Mouse (Mus musculus): ENCODE results near the gene Gm17581. TPM values are rescaled to one million over a fixed set of nuclear protein-coding genes. Genes with fewer than 3 reads are reported as not detected.

The Gm17581 gene
- polyA plus RNA-seq, 1 experiment from 2014 or later: not detected

DNA sequence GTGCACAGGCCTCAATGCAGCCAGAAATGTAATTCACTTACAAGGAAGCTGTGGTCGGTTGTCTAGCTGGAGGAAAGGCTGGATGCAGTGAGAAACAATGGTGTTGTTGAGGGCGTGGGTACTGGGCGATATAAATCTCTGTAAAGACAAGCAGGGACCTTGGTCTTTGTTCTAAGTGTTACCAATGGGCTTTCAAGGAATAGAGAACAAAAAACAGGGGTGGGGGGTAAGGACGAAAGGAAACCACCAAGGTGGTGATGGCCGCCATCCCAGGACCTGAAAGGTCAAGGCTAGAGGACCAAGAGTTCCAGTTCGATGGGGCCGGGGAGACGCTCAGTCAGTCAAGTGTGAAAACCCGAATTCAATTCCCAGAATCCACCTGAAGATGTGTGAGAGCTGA lies 2.1 kb upstream of the Gm17581 start:
- H3K4me2 ChIP-seq: no peak overlapping the region
- ATAC-seq (ENCODE audit: insufficient read depth): no peak
- no peak overlapping the region for H3K4me3 ChIP-seq (ENCODE audit: low read depth, low read length)
- TF ChIP-seq CTCF (IDR thresholded peaks at IDR 0.05; ENCODE audit: low read depth): no peak
- H3K27me3 ChIP-seq (ENCODE audit: insufficient read depth, low read length): no peaks in the 10 kb centered on the region
- H3K9ac ChIP-seq: no peak overlapping the region
- 53% methylated on average over 9 of the region's 9 CpGs for WGBS
- H3K27ac ChIP-seq (ENCODE audit: low read depth): 0 out of 2 replicates have a peak overlapping the region, but pooled peaks have one; percentile 24
- no peak for DNase-seq
- H3K36me3 ChIP-seq (ENCODE audit: insufficient read depth): no peaks in the 10 kb centered on the region
- no peaks in the 10 kb centered on the region for H3K9me3 ChIP-seq (ENCODE audit: low read depth, low read length)
- no peaks in the 10 kb centered on the region for H3K4me1 ChIP-seq (ENCODE audit: insufficient read depth)

GRCm38 (mm10) chr2:155736936-155737335 lies 1.3 kb upstream of the Gm17581 start:
- H3K27ac ChIP-seq (ENCODE audit: low read depth): no peak overlapping the region
- H3K9ac ChIP-seq: no peak overlapping the region
- H3K27me3 ChIP-seq (ENCODE audit: insufficient read depth, low read length): no peaks in the 10 kb centered on the region
- WGBS: 63% methylated on average over 6 of the region's 6 CpGs
- no peak for TF ChIP-seq CTCF (IDR thresholded peaks at IDR 0.05; ENCODE audit: low read depth)
- H3K36me3 ChIP-seq (ENCODE audit: insufficient read depth): no peaks in the 10 kb centered on the region
- no peaks in the 10 kb centered on the region for H3K9me3 ChIP-seq (ENCODE audit: low read depth, low read length)
- H3K4me1 ChIP-seq (ENCODE audit: insufficient read depth): no peaks in the 10 kb centered on the region
- ATAC-seq (ENCODE audit: insufficient read depth) (no peak), DNase-seq (no peak)
- H3K4me2 ChIP-seq: no peak overlapping the region
- no peak overlapping the region for H3K4me3 ChIP-seq (ENCODE audit: low read depth, low read length)

GRCm38 (mm10) chr2:155735080-155735479 lies 586 bp downstream of the Gm17581 start:
- 58% methylated on average over 5 of the region's 5 CpGs for WGBS
- ATAC-seq (ENCODE audit: insufficient read depth) (no peak), DNase-seq (no peak)
- Histone ChIP-seq H3K4me3 (ENCODE audit: low read depth, low read length) (no peak overlapping the region), H3K36me3 (ENCODE audit: insufficient read depth) (no peaks in the 10 kb centered on the region), H3K27me3 (ENCODE audit: insufficient read depth, low read length) (no peaks in the 10 kb centered on the region), H3K27ac (ENCODE audit: low read depth) (no peak overlapping the region), H3K9ac (no peak overlapping the region), H3K4me1 (ENCODE audit: insufficient read depth) (no peaks in the 10 kb centered on the region), H3K4me2 (no peak overlapping the region), H3K9me3 (ENCODE audit: low read depth, low read length) (no peaks in the 10 kb centered on the region)
- TF ChIP-seq CTCF (IDR thresholded peaks at IDR 0.05; ENCODE audit: low read depth): no peak

DNA sequence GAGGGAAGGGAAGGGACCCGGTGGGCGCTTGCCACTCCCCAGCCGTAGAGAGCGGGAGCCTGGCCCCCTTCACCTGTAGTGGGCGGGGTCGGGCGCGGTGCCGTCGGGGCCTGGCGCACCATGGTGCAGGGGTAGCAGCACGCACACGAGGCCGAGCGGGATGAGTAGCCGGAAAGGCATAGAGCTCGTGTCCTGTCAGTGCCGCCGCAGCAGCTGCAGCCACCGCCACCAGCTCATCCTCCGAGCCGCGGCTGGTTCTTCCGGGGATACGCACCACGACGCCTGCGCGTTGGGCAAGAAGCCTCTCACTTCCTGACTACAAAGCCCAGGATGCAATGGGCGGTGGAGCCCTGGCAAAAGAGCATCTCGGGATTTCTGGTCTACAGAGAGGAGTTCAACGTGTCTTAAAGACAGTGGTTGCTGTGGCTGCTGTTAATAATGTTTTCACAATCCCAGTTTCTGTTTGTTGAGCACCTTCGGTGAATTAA lies 6.5 kb downstream of the Gm17581 start, which contains the start of gene Edem2:
Gene Edem2, minus strand, starts transcription at position 318 of the 488 bp plus-strand sequence.
- under 1% methylated on average over 33 of the region's 33 CpGs for WGBS

GRCm38 (mm10) chr2:155728742-155729141 lies 6.9 kb downstream of the Gm17581 start:
- Histone ChIP-seq H3K4me3 (ENCODE audit: low read depth, low read length) (peak overlapping the region; percentile 89), H3K4me2 (peak overlapping the region; percentile 95), H3K27ac (ENCODE audit: low read depth) (no peak overlapping the region), H3K4me1 (ENCODE audit: insufficient read depth) (peaks cover 7% of the 10 kb centered on the region; the same call in 1 of the 2 replicates), H3K9me3 (ENCODE audit: low read depth, low read length) (no peaks in the 10 kb centered on the region), H3K27me3 (ENCODE audit: insufficient read depth, low read length) (no peaks in the 10 kb centered on the region), H3K36me3 (ENCODE audit: insufficient read depth) (no peaks in the 10 kb centered on the region), H3K9ac (peak overlapping the region; percentile 71)
- WGBS: 2% methylated on average over 15 of the region's 15 CpGs
- TF ChIP-seq CTCF (IDR thresholded peaks at IDR 0.05; ENCODE audit: low read depth): no peak
- ATAC-seq (ENCODE audit: insufficient read depth) (peak; percentile 13; the same call in 1 of the 2 replicates), DNase-seq (no peak)

More for the DNA sequence above, 6.5 kb downstream of the Gm17581 start, which contains the start of gene Edem2:
- no peak for TF ChIP-seq CTCF (IDR thresholded peaks at IDR 0.05; ENCODE audit: low read depth)
- H3K4me1 ChIP-seq (ENCODE audit: insufficient read depth): peaks cover 7% of the 10 kb centered on the region; the same call in 1 of the 2 replicates
- H3K9ac ChIP-seq: peak within 1 kb of the TSS; percentile 71
- DNase-seq: peak; percentile 96
- H3K9me3 ChIP-seq (ENCODE audit: low read depth, low read length): no peaks in the 10 kb centered on the region
- H3K27me3 ChIP-seq (ENCODE audit: insufficient read depth, low read length): no peaks in the 10 kb centered on the region
- ATAC-seq (ENCODE audit: insufficient read depth): peak; percentile 95
- no peaks in the 10 kb centered on the region for H3K36me3 ChIP-seq (ENCODE audit: insufficient read depth)
- H3K4me2 ChIP-seq: peak within 1 kb of the TSS; percentile 95
- H3K4me3 ChIP-seq (ENCODE audit: low read depth, low read length): peak within 1 kb of the TSS; percentile 89
- H3K27ac ChIP-seq (ENCODE audit: low read depth): no peak within 1 kb of the TSS

GRCm38 (mm10) chr2:155727764-155728395 lies 7.8 kb downstream of the Gm17581 start:
- Histone ChIP-seq H3K36me3 (ENCODE audit: insufficient read depth) (no peaks in the 10 kb centered on the region), H3K9ac (no peak overlapping the region), H3K27ac (ENCODE audit: low read depth) (no peak overlapping the region), H3K4me2 (peak overlapping the region; percentile 95; the same call in 1 of the 2 replicates), H3K4me3 (ENCODE audit: low read depth, low read length) (no peak overlapping the region), H3K4me1 (ENCODE audit: insufficient read depth) (peaks cover 7% of the 10 kb centered on the region; the same call in 1 of the 2 replicates), H3K27me3 (ENCODE audit: insufficient read depth, low read length) (no peaks in the 10 kb centered on the region), H3K9me3 (ENCODE audit: low read depth, low read length) (no peaks in the 10 kb centered on the region)
- ATAC-seq (ENCODE audit: insufficient read depth) (no peak), DNase-seq (no peak)
- 60% methylated on average over 7 of the region's 7 CpGs for WGBS
- TF ChIP-seq CTCF (IDR thresholded peaks at IDR 0.05; ENCODE audit: low read depth): no peak

- Histone ChIP-seq H3K9ac (no peak overlapping the region), H3K27ac (ENCODE audit: low read depth) (no peak overlapping the region), H3K4me2 (no peak overlapping the region), H3K9me3 (ENCODE audit: low read depth, low read length) (no peaks in the 10 kb centered on the region), H3K4me3 (ENCODE audit: low read depth, low read length) (no peak overlapping the region), H3K36me3 (ENCODE audit: insufficient read depth) (0 out of 2 replicates have a peak, but pooled peaks cover 4% of the 10 kb centered on the region), H3K4me1 (ENCODE audit: insufficient read depth) (peaks cover 7% of the 10 kb centered on the region; the same call in 1 of the 2 replicates), H3K27me3 (ENCODE audit: insufficient read depth, low read length) (no peaks in the 10 kb centered on the region)
- DNase-seq: no peak
- no peak for ATAC-seq (ENCODE audit: insufficient read depth)
- WGBS: 63% methylated on average over 7 of the region's 7 CpGs
- TF ChIP-seq CTCF (IDR thresholded peaks at IDR 0.05; ENCODE audit: low read depth): no peak
Observed at GRCm38 (mm10) chr2:155726302-155726701, 9.4 kb downstream of the Gm17581 start.
